Mouse (Mus musculus) forebrain, embryonic 15.5 days (tissue): ENCODE measurements around the gene Borcs6. TPM values are rescaled to one million over a fixed set of nuclear protein-coding genes. Genes with fewer than 3 reads are reported as not detected.
A peak's percentile ranks its signal among the peaks of the same experiment; 100 is the strongest.
"Not testable (repeated sequence)": the region's sequence is repeated elsewhere in the genome, so short reads cannot be mapped to it uniquely, and the experiment has no call there.

Experiments used
- ATAC-seq: fragments of 200-750 bp; cut with Nextera tagmentation; replicated peaks from 2 replicates; pipeline ENCODE4 v1.8.0; 2017; ENCODE audit warnings: mild to moderate bottlenecking, moderate TSS enrichment, moderate library complexity
- H3K27ac ChIP-seq: fragments of 300-500 bp; sonication (generic); replicated peaks from 2 replicates; pipeline ENCODE4 v1.5.1; 2015; ENCODE audit warnings: mild to moderate bottlenecking, inconsistent platforms
- H3K27me3 ChIP-seq: fragments of 300-500 bp; sonication (generic); 2 replicates; pipeline ENCODE4 v1.6.1; 2015; ENCODE audit warnings: inconsistent platforms
- H3K36me3 ChIP-seq: fragments of 300-500 bp; sonication (generic); 2 replicates; pipeline ENCODE4 v1.6.1; 2015; ENCODE audit warnings: mild to moderate bottlenecking, inconsistent platforms
- H3K4me1 ChIP-seq: fragments of 300-500 bp; sonication (generic); 2 replicates; pipeline ENCODE4 v1.6.1; 2015; ENCODE audit warnings: inconsistent platforms
- H3K4me2 ChIP-seq: fragments of 300-500 bp; sonication (generic); replicated peaks from 2 replicates; pipeline ENCODE4 v1.6.1; 2015; ENCODE audit warnings: mild to moderate bottlenecking, inconsistent platforms
- H3K4me3 ChIP-seq: fragments of 300-500 bp; sonication (generic); 2 replicates; pipeline ENCODE4 v1.5.1; 2015; ENCODE audit warnings: mild to moderate bottlenecking, inconsistent platforms
- H3K9ac ChIP-seq: fragments of 300-500 bp; sonication (generic); replicated peaks from 2 replicates; pipeline ENCODE4 v1.6.1; 2015; ENCODE audit warnings: mild to moderate bottlenecking, inconsistent platforms
- H3K9me3 ChIP-seq: fragments of 300-500 bp; sonication (generic); 2 replicates; pipeline ENCODE4 v1.6.1; 2016; ENCODE audit warnings: inconsistent platforms
- WGBS: fragments of 180-500 bp; shearing (Covaris S2); methylation state at CpG from one replicate; pipeline ENCODE4 v1.1.7; 2015; ENCODE audit warnings: mixed read lengths; 5-methylcytosine and 5-hydroxymethylcytosine counted together
- polyA plus RNA-seq: library from polyadenylated mRNA; unstranded; fragments of >200 nt; fragmentation: Nextera tagmentation; extraction: Ambion mirVana; gene quantifications from 2 replicates; pipeline ENCODE4 v1.2.1, GENCODE M21; 2015

Gene Borcs6
- 12.8 and 15.4 TPM in 2 replicates for polyA plus RNA-seq

DNA sequence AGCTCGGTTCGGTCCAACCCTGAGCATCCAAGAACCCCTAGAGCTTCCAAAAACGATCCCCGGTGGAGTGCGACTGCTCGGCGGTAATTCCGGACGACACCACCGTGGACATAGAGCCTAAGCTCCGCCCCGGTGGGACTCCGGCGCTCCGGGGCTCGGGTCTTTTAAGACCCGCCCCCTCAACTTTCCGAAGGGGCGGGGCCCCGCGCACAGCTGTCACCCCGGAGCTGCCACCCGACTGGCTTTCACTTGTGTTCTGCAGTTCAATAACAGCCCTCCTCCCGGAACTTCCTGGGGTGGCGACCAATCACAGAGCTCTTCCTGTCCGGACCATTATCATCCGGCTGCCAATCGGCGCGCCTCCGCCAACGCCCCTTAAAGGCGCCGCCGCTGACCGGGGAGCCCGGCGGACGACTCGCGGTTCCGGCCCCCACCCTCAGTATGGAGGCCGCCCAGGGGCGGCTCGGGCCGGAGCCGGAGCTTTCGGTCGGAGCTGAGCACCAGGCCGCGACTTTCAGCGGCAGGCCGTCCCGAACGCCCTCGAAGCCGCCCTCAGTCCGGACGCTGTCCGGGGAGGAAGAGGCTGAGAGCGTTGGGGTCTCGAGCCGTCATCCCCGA is at the start of gene Borcs6:
Gene Borcs6 (plus strand): TSS at position 361 of the 618 bp plus-strand sequence.
- H3K4me2 ChIP-seq, result peak within 1 kb of the TSS; percentile 91
- H3K9ac ChIP-seq, result peak within 1 kb of the TSS; percentile 67
- H3K36me3 ChIP-seq, result no peaks in the 10 kb centered on the region
- ATAC-seq, result peak; percentile 94
- no peaks in the 10 kb centered on the region for H3K9me3 ChIP-seq
- peak within 1 kb of the TSS; percentile 87 for H3K27ac ChIP-seq
- peak within 1 kb of the TSS; percentile 94 for H3K4me3 ChIP-seq
- WGBS, result under 1% methylated on average over 64 of the region's 64 CpGs
- H3K4me1 ChIP-seq, result peaks cover 45% of the 10 kb centered on the region
- H3K27me3 ChIP-seq, result no peaks in the 10 kb centered on the region

GRCm38 (mm10) chr11:69010400-69011323 is 48.9 kb upstream of the Borcs6 start:
- Histone ChIP-seq H3K4me3 (no peak overlapping the region), H3K9me3 (no peaks in the 10 kb centered on the region), H3K4me2 (no peak overlapping the region), H3K4me1 (peaks cover 36% of the 10 kb centered on the region), H3K27me3 (no peaks in the 10 kb centered on the region), H3K36me3 (no peaks in the 10 kb centered on the region), H3K27ac (no peak overlapping the region), H3K9ac (no peak overlapping the region)
- WGBS, result 93% methylated on average over 15 of the region's 15 CpGs
- ATAC-seq, result no peak

DNA sequence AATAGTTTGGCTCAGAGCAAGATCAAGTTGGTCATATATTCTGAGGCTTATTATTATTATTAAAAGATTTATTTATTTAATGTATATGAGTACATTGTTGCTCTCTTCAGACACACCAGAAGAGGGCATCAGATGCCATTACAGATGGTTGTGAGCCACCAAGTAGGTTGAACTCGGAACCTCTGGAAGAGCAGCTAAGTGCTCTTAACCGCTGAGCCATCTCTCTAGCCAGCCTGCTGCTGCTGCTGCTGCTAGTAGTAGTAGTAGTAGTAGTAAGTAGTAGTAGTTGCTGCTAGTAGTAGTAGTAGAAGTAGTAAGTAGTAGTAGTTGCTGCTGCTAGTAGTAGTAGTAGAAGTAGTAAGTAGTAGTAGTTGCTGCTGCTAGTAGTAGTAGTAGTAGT is 48.1 kb upstream of the Borcs6 start:
- 76% methylated on average over 2 of the region's 2 CpGs for WGBS
- H3K9ac ChIP-seq, result 0 out of 2 replicates have a peak overlapping the region, but pooled peaks have one; percentile 63
- peaks cover 39% of the 10 kb centered on the region for H3K4me1 ChIP-seq

DNA sequence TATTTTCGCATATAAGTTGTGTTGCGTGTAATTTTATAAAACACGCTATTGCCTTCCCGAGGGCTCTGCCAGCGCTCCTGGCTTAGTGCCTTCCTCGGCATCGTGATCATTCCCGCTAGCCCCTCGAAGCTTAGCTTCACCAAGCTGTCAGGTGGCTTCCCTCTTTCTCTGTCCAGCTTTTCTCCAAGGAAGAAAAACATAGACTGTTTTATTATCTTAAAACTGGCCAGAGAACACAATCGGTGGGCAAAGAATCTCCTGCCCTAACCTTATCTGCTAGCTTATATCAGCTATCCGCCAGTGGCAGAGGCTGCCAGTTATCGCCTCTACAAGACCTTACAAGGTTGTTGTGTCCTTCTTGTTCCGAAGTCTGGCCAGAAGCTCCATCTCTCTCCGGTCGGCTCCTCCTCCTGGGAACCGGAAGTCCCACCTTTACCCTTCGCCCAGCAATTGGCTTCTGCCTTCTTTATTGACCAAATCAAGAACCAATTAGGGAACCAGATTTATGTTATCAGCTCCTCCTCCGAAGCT is 47.4 kb upstream of the Borcs6 start:
- H3K36me3 ChIP-seq, result no peaks in the 10 kb centered on the region
- peak overlapping the region; percentile 63 for H3K9ac ChIP-seq
- H3K27me3 ChIP-seq, result no peaks in the 10 kb centered on the region
- H3K9me3 ChIP-seq, result no peaks in the 10 kb centered on the region
- peak overlapping the region; percentile 86 for H3K4me2 ChIP-seq
- ATAC-seq, result peak; percentile 63
- WGBS, result 2% methylated on average over 18 of the region's 18 CpGs
- H3K4me3 ChIP-seq, result peak overlapping the region; percentile 56
- H3K27ac ChIP-seq, result peak overlapping the region; percentile 90
- peaks cover 42% of the 10 kb centered on the region for H3K4me1 ChIP-seq

More for the DNA sequence above, 48.1 kb upstream of the Borcs6 start:
- not testable (repeated sequence) for H3K27me3 ChIP-seq, H3K36me3 ChIP-seq, H3K9me3 ChIP-seq, ATAC-seq
- H3K4me3 ChIP-seq, result peak overlapping the region; percentile 56
- H3K4me2 ChIP-seq, result peak overlapping the region; percentile 86
- H3K27ac ChIP-seq, result peak overlapping the region; percentile 90

- WGBS, result 3% methylated on average over 38 of the region's 38 CpGs
- Histone ChIP-seq H3K9ac (peak within 1 kb of the TSS; percentile 94), H3K27ac (peak within 1 kb of the TSS; percentile 94), H3K4me2 (peak within 1 kb of the TSS; percentile 60), H3K27me3 (no peaks in the 10 kb centered on the region), H3K4me1 (peaks cover 30% of the 10 kb centered on the region), H3K36me3 (no peaks in the 10 kb centered on the region), H3K4me3 (peak within 1 kb of the TSS; percentile 68), H3K9me3 (no peaks in the 10 kb centered on the region)
- peak; percentile 96 for ATAC-seq
Measured at GRCm38 (mm10) chr11:69015644-69016441, 43.7 kb upstream of the Borcs6 start, which contains the start of gene Ctc1. Gene Ctc1 (plus strand): TSS chr11:69015911.

DNA sequence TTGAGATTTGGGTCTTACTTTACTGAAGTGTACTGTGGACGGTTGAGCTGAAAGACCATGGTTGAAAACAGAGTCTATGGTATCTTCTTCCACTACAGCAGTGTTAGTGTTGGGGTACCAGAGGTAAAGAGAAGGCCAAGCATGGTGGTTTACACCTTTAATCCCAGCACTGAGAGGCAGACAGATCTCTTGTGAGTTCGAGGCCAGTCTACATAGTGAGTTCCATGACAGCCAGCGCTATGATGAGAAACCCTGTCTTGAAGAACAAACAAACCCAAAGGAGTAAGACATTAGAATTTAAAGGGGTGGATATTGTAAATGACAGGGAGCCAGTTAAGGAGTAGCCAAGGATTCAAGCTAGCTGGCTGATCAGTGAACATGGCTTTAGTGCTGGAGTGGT is 42.8 kb upstream of the Borcs6 start:
- ATAC-seq, result no peak
- WGBS, result 60% methylated on average over 3 of the region's 3 CpGs
- H3K9ac ChIP-seq, result peak overlapping the region; percentile 94
- H3K36me3 ChIP-seq, result peaks cover 2% of the 10 kb centered on the region
- H3K27ac ChIP-seq, result peak overlapping the region; percentile 94
- no peaks in the 10 kb centered on the region for H3K9me3 ChIP-seq
- H3K4me3 ChIP-seq, result peak overlapping the region; percentile 68
- no peaks in the 10 kb centered on the region for H3K27me3 ChIP-seq
- H3K4me2 ChIP-seq, result peak overlapping the region; percentile 60
- H3K4me1 ChIP-seq, result peaks cover 22% of the 10 kb centered on the region

- no peak for ATAC-seq
- Histone ChIP-seq H3K4me2 (no peak overlapping the region), H3K9me3 (no peaks in the 10 kb centered on the region), H3K4me1 (peaks cover 11% of the 10 kb centered on the region), H3K4me3 (no peak overlapping the region), H3K36me3 (peaks cover 41% of the 10 kb centered on the region), H3K27ac (no peak overlapping the region), H3K9ac (no peak overlapping the region), H3K27me3 (no peaks in the 10 kb centered on the region)
Measured at GRCm38 (mm10) chr11:69020691-69021090, 38.8 kb upstream of the Borcs6 start.

- Histone ChIP-seq H3K4me2 (no peak overlapping the region), H3K36me3 (peaks cover 95% of the 10 kb centered on the region), H3K27ac (no peak overlapping the region), H3K9me3 (no peaks in the 10 kb centered on the region), H3K4me3 (no peak overlapping the region), H3K9ac (no peak overlapping the region), H3K4me1 (no peaks in the 10 kb centered on the region), H3K27me3 (no peaks in the 10 kb centered on the region)
- WGBS, result 89% methylated on average over 3 of the region's 3 CpGs
- ATAC-seq, result no peak
Measured at GRCm38 (mm10) chr11:69026562-69026961, 33.0 kb upstream of the Borcs6 start.

DNA sequence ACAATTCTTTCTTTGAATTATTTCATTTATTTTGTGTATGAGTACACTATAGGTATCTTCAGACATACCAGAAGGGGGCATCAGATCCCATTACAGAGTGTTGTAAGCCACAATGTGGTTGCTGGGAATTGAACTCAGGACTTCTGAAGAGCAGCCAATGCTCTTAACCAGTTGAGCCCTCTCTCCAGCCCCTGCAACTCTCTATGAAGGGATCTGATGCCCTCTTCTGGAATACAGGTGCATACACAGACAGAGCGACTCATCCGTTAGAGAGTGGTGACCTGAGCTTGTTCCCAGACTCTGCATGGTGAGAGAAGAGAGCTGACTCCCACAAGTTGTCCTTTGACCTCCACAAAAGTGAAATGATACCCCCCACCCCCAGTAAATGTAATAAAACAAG is 30.7 kb upstream of the Borcs6 start:
- Histone ChIP-seq H3K36me3 (peaks cover 93% of the 10 kb centered on the region), H3K4me3 (no peak overlapping the region), H3K9me3 (no peaks in the 10 kb centered on the region), H3K9ac (no peak overlapping the region), H3K27ac (no peak overlapping the region), H3K4me1 (no peaks in the 10 kb centered on the region), H3K27me3 (no peaks in the 10 kb centered on the region), H3K4me2 (no peak overlapping the region)
- ATAC-seq, result no peak
- 58% methylated on average over 2 of the region's 2 CpGs for WGBS

- ATAC-seq, result no peak
- 87% methylated on average over 9 of the region's 9 CpGs for WGBS
Measured at GRCm38 (mm10) chr11:69033552-69033951, 26.0 kb upstream of the Borcs6 start.

GRCm38 (mm10) chr11:69034585-69034984 is 24.9 kb upstream of the Borcs6 start:
- H3K27me3 ChIP-seq, result no peaks in the 10 kb centered on the region
- H3K9me3 ChIP-seq, result no peaks in the 10 kb centered on the region
- H3K27ac ChIP-seq, result no peak overlapping the region
- no peak overlapping the region for H3K4me3 ChIP-seq
- peaks cover 50% of the 10 kb centered on the region for H3K36me3 ChIP-seq
- 95% methylated on average over 3 of the region's 3 CpGs for WGBS
- no peak overlapping the region for H3K9ac ChIP-seq
- H3K4me1 ChIP-seq, result peaks cover 30% of the 10 kb centered on the region
- no peak for ATAC-seq
- no peak overlapping the region for H3K4me2 ChIP-seq

More at GRCm38 (mm10) chr11:69033552-69033951, 26.0 kb upstream of the Borcs6 start:
- H3K27me3 ChIP-seq, result no peaks in the 10 kb centered on the region
- no peaks in the 10 kb centered on the region for H3K9me3 ChIP-seq
- H3K4me1 ChIP-seq, result peaks cover 19% of the 10 kb centered on the region
- H3K27ac ChIP-seq, result no peak overlapping the region
- peaks cover 56% of the 10 kb centered on the region for H3K36me3 ChIP-seq
- H3K9ac ChIP-seq, result no peak overlapping the region
- no peak overlapping the region for H3K4me2 ChIP-seq
- H3K4me3 ChIP-seq, result no peak overlapping the region
